Mouse (Mus musculus) midbrain, embryonic 13.5 days (tissue): ENCODE measurements at regions not wholly inside any gene's neighbourhood (a gene's known extent, or its start where the extent isn't known, plus 50 kb on each side); places are given as distances from the start of the nearest gene placed in this dataset.

Source experiments
- ATAC-seq: fragments of 200-750 bp; cut with Nextera tagmentation; 2 replicates; pipeline ENCODE4 v1.8.0; 2017; ENCODE audit warnings: mild to moderate bottlenecking, moderate TSS enrichment, moderate library complexity
- H3K27ac ChIP-seq: fragments of 300-500 bp; sonication (generic); 2 replicates; pipeline ENCODE4 v1.5.1; 2015; ENCODE audit warnings: inconsistent platforms, mild to moderate bottlenecking, moderate library complexity
- H3K27me3 ChIP-seq: fragments of 300-500 bp; sonication (generic); 2 replicates; pipeline ENCODE4 v1.6.1; 2015; ENCODE audit warnings: mild to moderate bottlenecking, inconsistent platforms
- H3K36me3 ChIP-seq: fragments of 300-500 bp; sonication (generic); 2 replicates; pipeline ENCODE4 v1.6.1; 2015; ENCODE audit warnings: mild to moderate bottlenecking, inconsistent platforms
- H3K4me1 ChIP-seq: fragments of 300-500 bp; sonication (generic); replicated peaks from 2 replicates; pipeline ENCODE4 v1.6.1; 2015; ENCODE audit warnings: inconsistent platforms
- H3K4me2 ChIP-seq: fragments of 300-500 bp; sonication (generic); replicated peaks from 2 replicates; pipeline ENCODE4 v1.6.1; 2015; ENCODE audit warnings: moderate library complexity, mild to moderate bottlenecking, inconsistent platforms
- H3K4me3 ChIP-seq: fragments of 300-500 bp; sonication (generic); replicated peaks from 2 replicates; pipeline ENCODE4 v1.5.1; 2015; ENCODE audit warnings: mild to moderate bottlenecking, inconsistent platforms
- H3K9ac ChIP-seq: fragments of 300-500 bp; sonication (generic); replicated peaks from 2 replicates; pipeline ENCODE4 v1.6.1; 2015; ENCODE audit warnings: mild to moderate bottlenecking, inconsistent platforms
- H3K9me3 ChIP-seq: fragments of 300-500 bp; sonication (generic); 2 replicates; pipeline ENCODE4 v1.6.1; 2016; ENCODE audit warnings: mild to moderate bottlenecking, inconsistent platforms
- WGBS: fragments of 180-500 bp; shearing (Covaris S2); methylation state at CpG from one replicate; pipeline ENCODE4 v1.1.7; 2015; 5-methylcytosine and 5-hydroxymethylcytosine counted together

DNA sequence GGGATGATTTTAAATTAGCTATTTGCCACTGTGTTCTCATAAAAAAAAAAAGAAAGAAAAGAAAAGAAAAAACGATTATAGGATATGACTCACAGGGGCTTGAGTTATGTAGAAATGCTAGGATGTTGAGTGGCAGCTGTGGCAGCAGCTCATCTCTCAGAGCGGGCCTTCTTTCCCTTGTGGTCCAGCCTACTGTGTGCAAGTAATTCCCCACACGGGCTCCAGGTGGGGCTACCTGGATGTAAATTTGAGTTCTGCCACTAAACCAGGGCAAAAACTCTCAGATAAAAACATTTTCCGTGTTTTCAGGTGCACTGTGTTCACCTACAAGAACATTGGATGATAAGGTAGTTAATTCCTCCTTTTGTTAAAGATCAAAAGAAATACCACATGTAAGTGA lies 209.3 kb downstream of the Tle4 start:
- H3K9ac ChIP-seq, result no peak overlapping the region
- H3K36me3 ChIP-seq, result no peaks in the 10 kb centered on the region
- no peaks in the 10 kb centered on the region for H3K4me1 ChIP-seq
- H3K4me3 ChIP-seq, result no peak overlapping the region
- H3K27me3 ChIP-seq, result peaks cover 15% of the 10 kb centered on the region
- no peak overlapping the region for H3K4me2 ChIP-seq
- no peaks in the 10 kb centered on the region for H3K9me3 ChIP-seq
- no peak for ATAC-seq
- WGBS, result 43% methylated on average over 4 of the region's 4 CpGs
- no peak overlapping the region for H3K27ac ChIP-seq

DNA sequence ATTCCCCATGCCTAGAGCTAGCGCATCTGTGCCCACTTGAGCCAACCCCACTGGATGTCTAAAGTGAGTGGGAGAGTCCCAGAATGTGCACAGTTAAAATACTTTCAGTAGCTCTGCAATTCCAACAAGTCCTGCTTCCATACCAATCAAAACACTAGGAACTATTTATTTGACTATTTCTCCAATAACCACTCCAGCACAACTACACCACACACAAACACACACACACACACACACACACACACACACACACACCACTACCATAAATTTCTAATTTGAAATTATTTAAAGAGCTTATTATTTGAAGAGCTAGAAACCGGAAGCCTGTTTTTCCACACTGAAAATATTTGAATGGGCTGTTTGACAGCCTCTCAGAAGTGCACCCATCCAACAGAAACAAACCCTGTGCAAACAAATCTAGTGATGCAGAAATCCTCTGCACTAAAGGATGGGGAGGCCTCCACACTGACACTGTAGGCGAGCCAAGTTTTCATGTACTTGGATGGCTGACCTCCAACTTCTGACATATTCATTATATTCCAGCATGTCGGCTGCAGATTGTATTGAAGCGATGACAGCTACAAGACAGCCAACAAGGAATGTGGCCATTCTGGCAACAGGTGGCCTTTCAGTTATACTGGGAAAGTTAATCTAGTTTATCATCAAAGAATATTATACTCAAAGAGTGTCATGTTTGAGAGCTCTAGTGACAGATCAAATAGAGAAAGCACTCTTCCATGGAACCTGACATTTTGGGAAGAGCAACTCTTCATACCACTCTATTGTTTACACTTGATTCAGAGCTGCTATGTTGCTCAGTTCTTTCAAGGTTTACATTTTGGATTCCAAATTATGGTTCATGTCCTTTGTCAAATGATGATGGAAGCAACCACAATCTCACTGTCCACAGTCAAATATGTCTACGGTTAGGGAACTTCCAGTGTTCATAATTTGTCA lies 207.7 kb downstream of the Tle4 start:
- no peaks in the 10 kb centered on the region for H3K9me3 ChIP-seq
- H3K4me1 ChIP-seq, result no peaks in the 10 kb centered on the region
- H3K36me3 ChIP-seq, result no peaks in the 10 kb centered on the region
- no peak overlapping the region for H3K4me2 ChIP-seq
- no peak for ATAC-seq
- H3K4me3 ChIP-seq, result no peak overlapping the region
- H3K27ac ChIP-seq, result no peak overlapping the region
- H3K9ac ChIP-seq, result no peak overlapping the region
- WGBS, result 78% methylated on average over 6 of the region's 6 CpGs
- peaks cover 15% of the 10 kb centered on the region for H3K27me3 ChIP-seq

DNA sequence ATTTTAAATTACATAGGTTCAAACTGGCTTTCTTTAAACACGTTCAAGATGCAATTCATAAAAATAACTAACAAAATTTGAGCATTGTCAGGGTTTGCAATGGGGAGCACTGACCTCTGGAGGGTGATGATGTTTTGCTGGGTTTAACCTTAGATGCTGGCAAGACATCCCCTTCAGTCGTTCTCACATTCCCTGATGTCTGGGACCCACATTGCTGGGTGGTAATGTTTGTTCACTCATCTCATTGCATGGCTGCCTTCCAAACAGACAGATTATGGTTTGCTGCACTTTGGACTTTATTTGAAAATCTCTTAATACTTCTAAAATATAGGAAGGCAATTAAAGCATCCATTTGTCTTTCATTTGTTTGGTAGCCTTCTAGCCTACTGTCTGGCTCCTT lies 206.9 kb downstream of the Tle4 start:
- Histone ChIP-seq H3K4me2 (no peak overlapping the region), H3K27me3 (peaks cover 14% of the 10 kb centered on the region), H3K27ac (no peak overlapping the region), H3K4me3 (no peak overlapping the region), H3K9me3 (no peaks in the 10 kb centered on the region), H3K4me1 (no peaks in the 10 kb centered on the region), H3K36me3 (no peaks in the 10 kb centered on the region), H3K9ac (no peak overlapping the region)
- 68% methylated on average over 2 of the region's 2 CpGs for WGBS
- ATAC-seq, result no peak
